Mouse (Mus musculus): ENCODE results near the gene Fam213b. TPM values are rescaled to one million over a fixed set of nuclear protein-coding genes. Genes with fewer than 3 reads are reported as not detected.

Fam213b gene
- polyA plus RNA-seq, 1 experiment from 2014 or later = 16.8 TPM

GRCm38 (mm10) chr4:154864961-154865760 is 33.8 kb downstream of the Fam213b start:
- Histone ChIP-seq H3K27me3 (replicated peaks; ENCODE audit: insufficient read depth, low read length) (no peaks in the 10 kb centered on the region), H3K9ac (replicated peaks; ENCODE audit: low read depth) (0 out of 2 replicates have a peak overlapping the region, but pooled peaks have one; percentile 8), H3K36me3 (ENCODE audit: insufficient read depth, low read length) (no peaks in the 10 kb centered on the region)

GRCm38 (mm10) chr4:154864271-154864771 is 34.6 kb downstream of the Fam213b start:
- Histone ChIP-seq H3K4me2 (replicated peaks; ENCODE audit: low read depth, low read length) (peak overlapping the region; percentile 55), H3K27me3 (replicated peaks; ENCODE audit: insufficient read depth, low read length) (no peaks in the 10 kb centered on the region), H3K4me3 (ENCODE audit: low read depth, low read length) (peak overlapping the region; percentile 31), H3K4me1 (ENCODE audit: insufficient read depth, low read depth, low read length) (peaks cover 4% of the 10 kb centered on the region), H3K36me3 (ENCODE audit: insufficient read depth, low read length) (no peaks in the 10 kb centered on the region), H3K9ac (replicated peaks; ENCODE audit: low read depth) (0 out of 2 replicates have a peak overlapping the region, but pooled peaks have one; percentile 8), H3K27ac (ENCODE audit: low read length) (peak overlapping the region; percentile 48; the same call in 1 of the 2 replicates), H3K9me3 (ENCODE audit: low read length) (no peaks in the 10 kb centered on the region)
- DNase-seq (ENCODE audit: low spot score) (peak; percentile 93), ATAC-seq (peak; percentile 96)
- WGBS = 0% methylated on average over 17 of the region's 18 CpGs
- TF ChIP-seq EP300 (IDR thresholded peaks at IDR 0.05) (no peak), CTCF (IDR thresholded peaks at IDR 0.05) (peak; percentile 58)

More at GRCm38 (mm10) chr4:154864961-154865760, 33.8 kb downstream of the Fam213b start:
- Histone ChIP-seq H3K4me1 (ENCODE audit: insufficient read depth, low read depth, low read length) (peaks cover 4% of the 10 kb centered on the region), H3K27ac (ENCODE audit: low read length) (no peak overlapping the region), H3K4me2 (replicated peaks; ENCODE audit: low read depth, low read length) (no peak overlapping the region), H3K4me3 (ENCODE audit: low read depth, low read length) (no peak overlapping the region), H3K9me3 (ENCODE audit: low read length) (no peaks in the 10 kb centered on the region)
- ATAC-seq (no peak), DNase-seq (ENCODE audit: low spot score) (no peak)
- no peak for TF ChIP-seq EP300 (IDR thresholded peaks at IDR 0.05)
- TF ChIP-seq CTCF (IDR thresholded peaks at IDR 0.05) = no peak
- 78% methylated on average over 18 of the region's 18 CpGs for WGBS

- WGBS = 60% methylated on average over 3 of the region's 3 CpGs
- H3K36me3 ChIP-seq (ENCODE audit: insufficient read depth, low read length) = no peaks in the 10 kb centered on the region
These were observed 35.4 kb downstream of the Fam213b start for GRCm38 (mm10) chr4:154863436-154863935.

GRCm38 (mm10) chr4:154861967-154862366 is 37.0 kb downstream of the Fam213b start:
- Histone ChIP-seq H3K9me3 (ENCODE audit: low read length) (no peaks in the 10 kb centered on the region), H3K27ac (ENCODE audit: low read length) (no peak overlapping the region), H3K27me3 (replicated peaks; ENCODE audit: insufficient read depth, low read length) (no peaks in the 10 kb centered on the region; the same call in 1 of the 2 replicates), H3K9ac (replicated peaks; ENCODE audit: low read depth) (no peak overlapping the region), H3K4me2 (replicated peaks; ENCODE audit: low read depth, low read length) (no peak overlapping the region), H3K4me1 (ENCODE audit: insufficient read depth, low read depth, low read length) (peaks cover 4% of the 10 kb centered on the region), H3K36me3 (ENCODE audit: insufficient read depth, low read length) (no peaks in the 10 kb centered on the region), H3K4me3 (ENCODE audit: low read depth, low read length) (no peak overlapping the region)
- TF ChIP-seq CTCF (IDR thresholded peaks at IDR 0.05) = no peak
- TF ChIP-seq EP300 (IDR thresholded peaks at IDR 0.05) = no peak
- WGBS = 66% methylated on average over 5 of the region's 5 CpGs
- ATAC-seq = no peak
- DNase-seq (ENCODE audit: low spot score) = no peak

More at GRCm38 (mm10) chr4:154863436-154863935, 35.4 kb downstream of the Fam213b start:
- TF ChIP-seq CTCF (IDR thresholded peaks at IDR 0.05) (no peak), EP300 (IDR thresholded peaks at IDR 0.05) (no peak)
- H3K9ac ChIP-seq (replicated peaks; ENCODE audit: low read depth) = no peak overlapping the region
- peaks cover 4% of the 10 kb centered on the region for H3K4me1 ChIP-seq (ENCODE audit: insufficient read depth, low read depth, low read length)
- H3K9me3 ChIP-seq (ENCODE audit: low read length) = no peaks in the 10 kb centered on the region
- no peaks in the 10 kb centered on the region; the same call in 1 of the 2 replicates for H3K27me3 ChIP-seq (replicated peaks; ENCODE audit: insufficient read depth, low read length)
- H3K27ac ChIP-seq (ENCODE audit: low read length) = peak overlapping the region; percentile 48
- H3K4me2 ChIP-seq (replicated peaks; ENCODE audit: low read depth, low read length) = no peak overlapping the region
- H3K4me3 ChIP-seq (ENCODE audit: low read depth, low read length) = no peak overlapping the region
- peak; percentile 28 for DNase-seq (ENCODE audit: low spot score)
- peak; percentile 19; the same call in 1 of the 2 replicates for ATAC-seq

- no peak for ATAC-seq
These were observed 40.3 kb downstream of the Fam213b start for GRCm38 (mm10) chr4:154858601-154859000.

More at GRCm38 (mm10) chr4:154858601-154859000, 40.3 kb downstream of the Fam213b start:
- Histone ChIP-seq H3K4me2 (replicated peaks; ENCODE audit: low read depth, low read length) (no peak overlapping the region), H3K4me1 (ENCODE audit: insufficient read depth, low read depth, low read length) (no peaks in the 10 kb centered on the region; the same call in 1 of the 2 replicates), H3K9me3 (ENCODE audit: low read length) (no peaks in the 10 kb centered on the region), H3K4me3 (ENCODE audit: low read depth, low read length) (no peak overlapping the region), H3K36me3 (ENCODE audit: insufficient read depth, low read length) (no peaks in the 10 kb centered on the region), H3K9ac (replicated peaks; ENCODE audit: low read depth) (no peak overlapping the region), H3K27me3 (replicated peaks; ENCODE audit: insufficient read depth, low read length) (peaks cover 26% of the 10 kb centered on the region), H3K27ac (ENCODE audit: low read length) (no peak overlapping the region)
- no peak for TF ChIP-seq EP300 (IDR thresholded peaks at IDR 0.05)
- no peak for TF ChIP-seq CTCF (IDR thresholded peaks at IDR 0.05)
- no peak for DNase-seq (ENCODE audit: low spot score)
- 59% methylated on average over 3 of the region's 3 CpGs for WGBS
